Mouse (Mus musculus) CH12.LX (cell line): Measurements from ENCODE around the gene Bloc1s1. TPM values are rescaled to one million over a fixed set of nuclear protein-coding genes. Genes with fewer than 3 reads are reported as not detected.

Experiments used
- DNase-seq: peaks from one replicate; pipeline ENCODE4 v3.0.0-alpha.2; 2013; ENCODE audit errors: extremely low read depth
- H3K27ac ChIP-seq: 2 replicates; pipeline ENCODE4 v1.5.1; 2012; ENCODE audit warnings: low read depth, mild to moderate bottlenecking, control low read depth, moderate library complexity; ENCODE audit not compliant: insufficient read depth
- H3K27me3 ChIP-seq: replicated peaks from 2 replicates; pipeline ENCODE3; 2012; ENCODE audit warnings: inconsistent platforms
- H3K36me3 ChIP-seq, 2 experiments: replicated peaks in 1 of 2; 2 replicates each; pipeline versions ENCODE3 to v1.6.1; 2012; ENCODE audit warnings: inconsistent platforms in 1 of 2, low read length in 1 of 2, mild to moderate bottlenecking in 1 of 2, mixed read lengths in 1 of 2, moderate library complexity in 1 of 2; ENCODE audit not compliant: control insufficient read depth in 1 of 2, insufficient read depth in 1 of 2
- H3K4me1 ChIP-seq, 2 experiments: 2 replicates each; pipeline ENCODE4 v1.6.1; 2012; ENCODE audit warnings: inconsistent platforms in 1 of 2, moderate library complexity in 1 of 2; ENCODE audit not compliant: insufficient read depth in 2 of 2, control insufficient read depth in 1 of 2
- H3K4me2 ChIP-seq: 2 replicates; pipeline ENCODE4 v1.6.1; 2012; ENCODE audit warnings: low read depth, mild to moderate bottlenecking, control low read depth; ENCODE audit not compliant: poor library complexity, insufficient read depth, severe bottlenecking
- H3K4me3 ChIP-seq, 3 experiments: fragments of 150-350 bp in 1 of 3; sonication (generic) in 1 of 3; replicated peaks in 1 of 3; 2 replicates each; pipeline versions ENCODE3 to v1.5.1; 2011 to 2012; ENCODE audit warnings: low read depth in 2 of 3, low read length in 2 of 3, mild to moderate bottlenecking in 2 of 3, moderate library complexity in 2 of 3, control low read depth in 1 of 3, improper control_type of control experiment in 1 of 3, inconsistent platforms in 1 of 3, mixed read lengths in 1 of 3; ENCODE audit not compliant: poor library complexity in 1 of 3
- H3K79me2 ChIP-seq: replicated peaks from 2 replicates; pipeline ENCODE4 v1.6.1; 2012; ENCODE audit warnings: mild to moderate bottlenecking, moderate library complexity; ENCODE audit not compliant: control insufficient read depth, poor library complexity, insufficient read depth, severe bottlenecking; ENCODE audit errors: extremely low read depth
- H3K9ac ChIP-seq: 2 replicates; pipeline ENCODE4 v1.6.1; 2012; ENCODE audit warnings: low read depth, mild to moderate bottlenecking, control low read depth, moderate library complexity; ENCODE audit not compliant: insufficient read depth
- H3K9me3 ChIP-seq: replicated peaks from 2 replicates; pipeline ENCODE3; 2012; ENCODE audit warnings: low read length, inconsistent platforms, mixed read lengths
- GABPA ChIP-seq: IDR thresholded peaks from 2 replicates; pipeline ENCODE4 v1.6.1; 2012; ENCODE audit warnings: low read depth, low read length, improper control_type of control experiment, inconsistent platforms; ENCODE audit not compliant: insufficient replicate concordance
- IRF4 ChIP-seq: IDR thresholded peaks from 2 replicates; pipeline ENCODE4 v1.6.1; 2014; ENCODE audit warnings: low read depth, mild to moderate bottlenecking, inconsistent platforms, low read length, improper control_type of control experiment
- JUN ChIP-seq: IDR thresholded peaks from 2 replicates; pipeline ENCODE4 v1.6.1; 2011; ENCODE audit warnings: low read depth, mild to moderate bottlenecking, low read length, improper control_type of control experiment, moderate library complexity; ENCODE audit not compliant: insufficient read depth
- JUND ChIP-seq: conservative IDR thresholded peaks from 2 replicates; pipeline ENCODE4 v1.6.1; 2011; ENCODE audit warnings: low read depth, low read length, improper control_type of control experiment
- MAX ChIP-seq: IDR thresholded peaks from 2 replicates; pipeline ENCODE4 v1.6.1; 2011; ENCODE audit warnings: low read length, improper control_type of control experiment
- MAZ ChIP-seq: IDR thresholded peaks from 2 replicates; pipeline ENCODE4 v1.6.1; 2012; ENCODE audit warnings: low read depth, mild to moderate bottlenecking, inconsistent platforms, low read length, improper control_type of control experiment, moderate library complexity
- PAX5 ChIP-seq: IDR thresholded peaks from 2 replicates; pipeline ENCODE4 v1.6.1; 2012; ENCODE audit warnings: low read length, inconsistent platforms, mixed read lengths
- POLR2A ChIP-seq: IDR thresholded peaks from 2 replicates; pipeline ENCODE4 v1.6.1; 2011; ENCODE audit warnings: low read depth, mild to moderate bottlenecking, improper control_type of control experiment, low read length
- POLR2AphosphoS2 ChIP-seq: IDR thresholded peaks from 2 replicates; pipeline ENCODE4 v1.6.1; 2011; ENCODE audit warnings: low read depth, low read length, improper control_type of control experiment
- RCOR1 ChIP-seq: conservative IDR thresholded peaks from 2 replicates; pipeline ENCODE4 v1.6.1; 2012; ENCODE audit warnings: low read depth, mild to moderate bottlenecking, inconsistent platforms, low read length, improper control_type of control experiment
- SMC3 ChIP-seq: IDR thresholded peaks from 2 replicates; pipeline ENCODE4 v1.6.1; 2011; ENCODE audit warnings: low read depth, low read length, improper control_type of control experiment
- USF2 ChIP-seq: conservative IDR thresholded peaks from 2 replicates; pipeline ENCODE4 v1.6.1; 2011; ENCODE audit warnings: low read depth, low read length, improper control_type of control experiment
- ZMIZ1 ChIP-seq: IDR thresholded peaks from 2 replicates; pipeline ENCODE4 v1.6.1; 2012; ENCODE audit warnings: low read depth, mild to moderate bottlenecking, inconsistent platforms, low read length, improper control_type of control experiment
- ZNF384 ChIP-seq: IDR thresholded peaks from 2 replicates; pipeline ENCODE4 v1.6.1; 2012; ENCODE audit warnings: low read depth, low read length, improper control_type of control experiment, inconsistent platforms
- dilution Hi-C: fragments of 300-500 bp; cut with MboI; formaldehyde crosslinking; loops from 2 replicates; pipeline ENCODE4 v1.14.3; 2020; ENCODE audit warnings: low sequenced_read_pairs; ENCODE audit not compliant: extremely low pct_unique_long_range_greater_than_20kb, extremely low pct_ligation_motif_present
- in situ Hi-C: fragments of 300-500 bp; cut with MboI; formaldehyde crosslinking; loops from 3 replicates; pipeline ENCODE4 v1.14.3; 2019; ENCODE audit warnings: low sequenced_read_pairs, low pct_ligation_motif_present, low pct_unique_long_range_greater_than_20kb, mixed read lengths
- polyA plus RNA-seq: library from polyadenylated mRNA; unstranded; fragments of >175 nt; gene quantifications from 2 replicates; pipeline ENCODE4 v1.2.1, GENCODE M21; 2012; ENCODE audit warnings: low read depth; ENCODE audit not compliant: insufficient read length
- total RNA-seq, 2 experiments: library from RNA; depleted of rRNA; stranded (reverse); fragments of 300-350 nt in 1 of 2; fragments of >200 nt in 1 of 2; gene quantifications; 2 replicates each; pipeline ENCODE4 v1.2.3; 2012 to 2014

The Bloc1s1 gene
- total and polyA plus RNA-seq, 3 experiments = 34.1 to 74.4 (median 37.1) TPM

GRCm38 (mm10) chr10:128970740-128971250 lies 47.0 kb upstream of the Bloc1s1 start:
- no peaks in the 10 kb centered on the region for H3K79me2 ChIP-seq
- no peak for TF ChIP-seq SMC3
- TF ChIP-seq PAX5 = no peak
- TF ChIP-seq ZMIZ1 = no peak
- TF ChIP-seq USF2 = no peak
- no peak for TF ChIP-seq RCOR1
- TF ChIP-seq MAX = no peak
- TF ChIP-seq IRF4 = no peak
- no peak for TF ChIP-seq GABPA
- TF ChIP-seq JUN = no peak
- TF ChIP-seq ZNF384 = no peak
- no peak for TF ChIP-seq POLR2A
- TF ChIP-seq POLR2AphosphoS2 = no peak
- TF ChIP-seq MAZ = no peak
- no peak overlapping the region for H3K9ac ChIP-seq
- dilution Hi-C loops (no loop called here), in situ Hi-C loops (no loop called here)
- H3K4me3 ChIP-seq = no peak overlapping the region
- H3K36me3 ChIP-seq = no peaks in the 10 kb centered on the region
- no peak overlapping the region for H3K27ac ChIP-seq
- no peaks in the 10 kb centered on the region for H3K9me3 ChIP-seq
- H3K27me3 ChIP-seq = no peaks in the 10 kb centered on the region
- no peak for DNase-seq
- H3K4me1 ChIP-seq = peaks cover 5 to 20% of the 10 kb centered on the region in 2 experiments; a peak in 3 of 4 replicates
- no peak overlapping the region for H3K4me2 ChIP-seq

- TF ChIP-seq POLR2A (no peak), ZNF384 (peak; percentile 68), JUND (no peak)
- no peaks in the 10 kb centered on the region for H3K9me3 ChIP-seq
- H3K27ac ChIP-seq = no peak overlapping the region
- H3K9ac ChIP-seq = no peak overlapping the region
- no peaks in the 10 kb centered on the region for H3K27me3 ChIP-seq
- H3K4me2 ChIP-seq = no peak overlapping the region
- in situ Hi-C loops = no loop called here
- no peaks in the 10 kb centered on the region for H3K36me3 ChIP-seq
- DNase-seq = no peak
- H3K4me1 ChIP-seq = peaks cover 5 to 24% of the 10 kb centered on the region in 2 experiments; a peak in 3 of 4 replicates
- dilution Hi-C loops = no loop called here
- no peak overlapping the region for H3K4me3 ChIP-seq
- no peaks in the 10 kb centered on the region for H3K79me2 ChIP-seq
These were observed 44.5 kb upstream of the Bloc1s1 start for GRCm38 (mm10) chr10:128968341-128968749.

- Histone ChIP-seq H3K4me3 (no peak overlapping the region), H3K36me3 (no peaks in the 10 kb centered on the region), H3K9ac (no peak overlapping the region), H3K9me3 (no peaks in the 10 kb centered on the region), H3K4me1 (peaks cover 5 to 25% of the 10 kb centered on the region in 2 experiments; a peak in 3 of 4 replicates), H3K27ac (no peak overlapping the region), H3K27me3 (no peaks in the 10 kb centered on the region), H3K79me2 (no peaks in the 10 kb centered on the region; the same call in 1 of the 2 replicates), H3K4me2 (no peak overlapping the region)
- peak; percentile 17 for DNase-seq
- dilution Hi-C loops = no loop called here
- in situ Hi-C loops = no loop called here
- TF ChIP-seq USF2 = no peak
These were observed 42.0 kb upstream of the Bloc1s1 start for GRCm38 (mm10) chr10:128965871-128966270.
